Mouse (Mus musculus) limb, embryonic 12.5 days (tissue): ENCODE results near the gene Isoc2a. TPM values are rescaled to one million over a fixed set of nuclear protein-coding genes. Genes with fewer than 3 reads are reported as not detected.

Experiments used
- ATAC-seq: fragments of 200-750 bp; cut with Nextera tagmentation; 2 replicates; pipeline ENCODE4 v1.8.0; 2017; ENCODE audit warnings: low read depth, moderate TSS enrichment; ENCODE audit not compliant: insufficient number of reproducible peaks, insufficient read depth, low FRiP score, low TSS enrichment
- H3K27ac ChIP-seq: fragments of 300-500 bp; sonication (generic); 2 replicates; pipeline ENCODE4 v1.5.1; 2016; ENCODE audit warnings: mild to moderate bottlenecking, moderate library complexity
- H3K27me3 ChIP-seq: fragments of 300-500 bp; sonication (generic); 2 replicates; pipeline ENCODE4 v1.6.1; 2016; ENCODE audit warnings: mild to moderate bottlenecking, moderate library complexity
- H3K36me3 ChIP-seq: fragments of 300-500 bp; sonication (generic); 2 replicates; pipeline ENCODE4 v1.6.1; 2016; ENCODE audit warnings: mild to moderate bottlenecking, moderate library complexity
- H3K4me1 ChIP-seq: fragments of 300-500 bp; sonication (generic); replicated peaks from 2 replicates; pipeline ENCODE4 v1.6.1; 2016
- H3K4me2 ChIP-seq: fragments of 300-500 bp; sonication (generic); 2 replicates; pipeline ENCODE4 v1.6.1; 2016; ENCODE audit warnings: mild to moderate bottlenecking, moderate library complexity
- H3K4me3 ChIP-seq: fragments of 300-500 bp; sonication (generic); replicated peaks from 2 replicates; pipeline ENCODE4 v1.5.1; 2016; ENCODE audit warnings: mild to moderate bottlenecking
- H3K9ac ChIP-seq: fragments of 300-500 bp; sonication (generic); replicated peaks from 2 replicates; pipeline ENCODE4 v1.6.1; 2016; ENCODE audit warnings: mild to moderate bottlenecking, moderate library complexity
- H3K9me3 ChIP-seq: fragments of 300-500 bp; sonication (generic); 2 replicates; pipeline ENCODE4 v1.6.1; 2016; ENCODE audit warnings: mild to moderate bottlenecking, moderate library complexity
- WGBS: fragments of 180-500 bp; shearing (Covaris S2); methylation state at CpG from one replicate; pipeline ENCODE4 v1.1.7; 2016; 5-methylcytosine and 5-hydroxymethylcytosine counted together
- polyA plus RNA-seq: library from polyadenylated mRNA; unstranded; fragments of >200 nt; fragmentation: Nextera tagmentation; extraction: Ambion mirVana; gene quantifications from 2 replicates; pipeline ENCODE4 v1.2.1, GENCODE M21; 2016

Isoc2a gene
- polyA plus RNA-seq, 1 experiment from 2014 or later = 1.3 TPM

- Histone ChIP-seq H3K4me1 (peaks cover 46% of the 10 kb centered on the region), H3K4me2 (no peak overlapping the region), H3K27ac (no peak overlapping the region), H3K27me3 (no peaks in the 10 kb centered on the region), H3K9me3 (no peaks in the 10 kb centered on the region), H3K9ac (no peak overlapping the region), H3K4me3 (no peak overlapping the region), H3K36me3 (peaks cover 47% of the 10 kb centered on the region)
- ATAC-seq = no peak
- 93% methylated on average over 15 of the region's 15 CpGs for WGBS
Observed at GRCm38 (mm10) chr7:4918681-4919080, 41.7 kb downstream of the Isoc2a start.

- 82% methylated on average over 21 of the region's 21 CpGs for WGBS
- no peak overlapping the region for H3K4me3 ChIP-seq
- peaks cover 47% of the 10 kb centered on the region for H3K36me3 ChIP-seq
- H3K27ac ChIP-seq = no peak overlapping the region
- no peak for ATAC-seq
- no peak overlapping the region for H3K4me2 ChIP-seq
- no peaks in the 10 kb centered on the region for H3K27me3 ChIP-seq
- H3K4me1 ChIP-seq = peaks cover 50% of the 10 kb centered on the region
- no peak overlapping the region for H3K9ac ChIP-seq
- H3K9me3 ChIP-seq = no peaks in the 10 kb centered on the region
Observed at GRCm38 (mm10) chr7:4919096-4919495, 42.1 kb downstream of the Isoc2a start.

DNA sequence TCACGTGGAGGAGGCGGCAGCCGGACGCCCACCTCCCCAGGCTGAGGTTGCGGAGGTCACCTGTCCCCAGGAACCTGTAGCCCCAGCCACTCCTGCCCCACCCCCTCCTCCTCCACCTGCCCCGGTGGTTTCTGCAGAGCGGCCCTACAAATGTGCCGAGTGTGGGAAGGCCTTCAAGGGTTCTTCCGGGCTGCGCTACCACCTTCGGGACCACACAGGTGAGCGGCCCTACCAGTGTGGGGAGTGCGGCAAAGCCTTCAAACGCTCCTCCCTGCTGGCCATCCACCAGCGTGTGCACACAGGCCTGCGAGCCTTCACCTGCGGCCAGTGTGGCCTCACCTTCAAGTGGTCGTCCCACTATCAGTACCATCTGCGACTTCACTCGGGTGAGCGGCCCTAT lies 43.0 kb downstream of the Isoc2a start:
- H3K27ac ChIP-seq = no peak overlapping the region
- no peak for ATAC-seq
- H3K4me2 ChIP-seq = no peak overlapping the region
- peak overlapping the region; percentile 23; the same call in 1 of the 2 replicates for H3K9ac ChIP-seq
- H3K36me3 ChIP-seq = peaks cover 47% of the 10 kb centered on the region
- H3K9me3 ChIP-seq = no peaks in the 10 kb centered on the region
- H3K4me1 ChIP-seq = peaks cover 59% of the 10 kb centered on the region
- no peaks in the 10 kb centered on the region for H3K27me3 ChIP-seq
- 89% methylated on average over 21 of the region's 21 CpGs for WGBS
- no peak overlapping the region for H3K4me3 ChIP-seq

DNA sequence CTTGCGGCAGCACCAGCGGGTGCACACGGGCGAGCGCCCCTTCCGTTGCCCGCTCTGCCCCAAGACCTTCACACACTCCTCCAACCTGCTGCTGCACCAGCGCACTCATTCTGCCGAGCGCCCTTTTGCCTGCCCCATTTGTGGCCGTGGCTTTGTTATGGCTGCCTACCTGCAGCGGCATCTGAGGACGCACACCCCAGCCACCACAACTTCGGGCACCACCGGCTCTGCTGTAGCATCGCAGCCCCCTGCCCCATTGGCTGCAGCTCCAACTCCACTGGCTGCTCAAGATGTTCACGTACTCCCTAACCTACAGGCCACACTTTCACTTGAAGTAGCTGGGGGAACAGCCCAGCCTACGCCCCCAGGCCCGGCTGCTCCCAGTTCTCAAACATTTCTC lies 43.5 kb downstream of the Isoc2a start:
- peaks cover 47% of the 10 kb centered on the region for H3K36me3 ChIP-seq
- no peak for ATAC-seq
- 85% methylated on average over 19 of the region's 19 CpGs for WGBS
- no peaks in the 10 kb centered on the region for H3K9me3 ChIP-seq
- H3K4me3 ChIP-seq = no peak overlapping the region
- no peaks in the 10 kb centered on the region for H3K27me3 ChIP-seq
- H3K27ac ChIP-seq = peak overlapping the region; percentile 96
- peak overlapping the region; percentile 23; the same call in 1 of the 2 replicates for H3K9ac ChIP-seq
- H3K4me1 ChIP-seq = peaks cover 64% of the 10 kb centered on the region
- H3K4me2 ChIP-seq = no peak overlapping the region

GRCm38 (mm10) chr7:4920976-4921823 lies 44.2 kb downstream of the Isoc2a start:
- ATAC-seq = no peak
- Histone ChIP-seq H3K27me3 (no peaks in the 10 kb centered on the region), H3K9me3 (no peaks in the 10 kb centered on the region), H3K4me2 (0 out of 2 replicates have a peak overlapping the region, but pooled peaks have one; percentile 1), H3K27ac (peak overlapping the region; percentile 96), H3K36me3 (peaks cover 47% of the 10 kb centered on the region), H3K4me3 (no peak overlapping the region), H3K4me1 (peaks cover 67% of the 10 kb centered on the region), H3K9ac (0 out of 2 replicates have a peak overlapping the region, but pooled peaks have one; percentile 23)
- WGBS = 61% methylated on average over 23 of the region's 23 CpGs

DNA sequence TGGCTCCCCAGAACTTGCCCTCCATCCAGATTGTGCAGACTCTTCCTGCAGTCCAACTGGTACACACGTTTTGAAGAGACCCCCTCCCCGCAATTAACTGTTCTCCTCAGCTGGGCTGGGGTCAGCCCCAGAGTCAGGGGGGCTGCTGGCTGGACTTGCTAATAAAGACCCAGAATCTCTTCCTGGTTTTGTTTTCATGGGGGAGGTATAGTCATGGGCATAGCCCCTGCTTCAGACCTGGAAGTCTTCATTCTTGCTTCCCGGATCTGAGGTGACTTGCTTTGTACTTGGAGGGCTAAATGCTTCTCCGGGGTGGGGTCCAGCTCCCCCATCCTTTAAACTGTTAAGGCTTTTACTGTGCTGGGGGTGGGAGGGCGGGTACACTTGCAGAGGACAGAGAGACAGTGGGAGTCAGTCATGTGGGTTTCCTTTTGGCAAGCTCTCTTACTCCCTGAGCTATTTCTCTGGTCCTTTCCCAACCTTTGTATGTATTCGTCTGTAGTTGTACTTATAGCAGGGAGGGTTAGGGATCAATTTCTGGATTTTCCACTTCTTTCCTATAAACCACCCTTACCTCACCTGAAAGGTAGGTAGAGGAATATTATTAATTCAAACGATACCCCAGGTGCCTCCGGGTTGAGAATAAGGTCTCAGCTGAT lies 45.0 kb downstream of the Isoc2a start, which contains the start of gene Nat14:
Gene Nat14, plus strand, starts transcription at position 205 of the 659 bp plus-strand sequence.
- Histone ChIP-seq H3K27me3 (no peaks in the 10 kb centered on the region), H3K4me3 (peak within 1 kb of the TSS; percentile 35), H3K4me1 (peaks cover 67% of the 10 kb centered on the region), H3K9ac (peak within 1 kb of the TSS; percentile 51), H3K36me3 (peaks cover 47% of the 10 kb centered on the region), H3K27ac (peak within 1 kb of the TSS; percentile 96), H3K9me3 (no peaks in the 10 kb centered on the region), H3K4me2 (peak within 1 kb of the TSS; percentile 72)
- ATAC-seq = no peak
- 33% methylated on average over 8 of the region's 8 CpGs for WGBS

- Histone ChIP-seq H3K9me3 (no peaks in the 10 kb centered on the region), H3K9ac (peak overlapping the region; percentile 51), H3K4me1 (peaks cover 70% of the 10 kb centered on the region), H3K36me3 (peaks cover 42% of the 10 kb centered on the region), H3K4me3 (peak overlapping the region; percentile 35), H3K27me3 (no peaks in the 10 kb centered on the region), H3K4me2 (peak overlapping the region; percentile 72), H3K27ac (peak overlapping the region; percentile 96)
- peak; percentile 6 for ATAC-seq
- under 1% methylated on average over 14 of the region's 14 CpGs for WGBS
Observed at GRCm38 (mm10) chr7:4922508-4922907, 45.6 kb downstream of the Isoc2a start.

- ATAC-seq = peak; percentile 16; the same call in 1 of the 2 replicates
- H3K27ac ChIP-seq = peak overlapping the region; percentile 96
- peaks cover 73% of the 10 kb centered on the region for H3K4me1 ChIP-seq
- H3K36me3 ChIP-seq = peaks cover 37% of the 10 kb centered on the region
- H3K27me3 ChIP-seq = no peaks in the 10 kb centered on the region
- H3K4me2 ChIP-seq = peak overlapping the region; percentile 72
- peak overlapping the region; percentile 51 for H3K9ac ChIP-seq
- H3K4me3 ChIP-seq = peak overlapping the region; percentile 35
- H3K9me3 ChIP-seq = no peaks in the 10 kb centered on the region
- 2% methylated on average over 14 of the region's 14 CpGs for WGBS
Observed at GRCm38 (mm10) chr7:4922931-4923565, 46.1 kb downstream of the Isoc2a start.

DNA sequence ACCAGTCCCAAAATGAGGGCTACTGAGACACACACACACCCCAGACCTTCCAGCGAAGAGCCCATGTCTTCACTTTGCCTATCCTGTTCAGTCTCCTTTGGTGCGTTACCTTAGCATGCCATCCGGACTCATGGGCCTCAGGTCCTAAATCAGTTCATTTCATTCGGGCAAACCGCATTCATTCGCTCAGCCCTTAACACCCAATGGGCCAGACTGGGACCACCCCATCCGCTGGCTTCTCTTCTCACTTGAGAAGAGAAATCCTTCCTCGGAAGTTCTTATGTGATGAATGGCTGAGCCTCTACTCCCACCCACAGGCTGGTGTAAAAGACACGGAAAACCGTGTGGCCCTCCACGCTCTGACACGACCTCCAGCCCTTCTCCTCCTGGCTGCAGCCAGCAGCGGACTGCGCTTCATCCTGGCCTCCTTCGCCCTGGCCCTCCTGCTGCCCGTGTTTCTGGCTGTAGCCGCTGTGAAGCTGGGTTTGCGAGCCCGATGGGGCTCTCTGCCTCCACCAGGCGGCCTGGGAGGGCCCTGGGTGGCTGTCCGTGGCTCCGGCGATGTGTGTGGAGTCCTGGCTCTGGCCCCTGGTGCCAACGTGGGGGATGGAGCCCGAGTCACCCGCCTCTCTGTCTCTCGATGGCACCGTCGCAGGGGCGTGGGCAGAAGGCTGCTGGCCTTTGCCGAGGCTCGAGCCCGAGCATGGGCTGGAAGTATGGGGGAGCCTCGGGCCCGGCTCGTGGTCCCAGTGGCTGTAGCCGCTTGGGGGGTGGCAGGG lies 46.8 kb downstream of the Isoc2a start:
- no peaks in the 10 kb centered on the region for H3K9me3 ChIP-seq
- H3K9ac ChIP-seq = peak overlapping the region; percentile 51
- H3K4me3 ChIP-seq = peak overlapping the region; percentile 35
- peaks cover 73% of the 10 kb centered on the region for H3K4me1 ChIP-seq
- H3K27me3 ChIP-seq = no peaks in the 10 kb centered on the region
- H3K36me3 ChIP-seq = peaks cover 30% of the 10 kb centered on the region
- WGBS = 2% methylated on average over 37 of the region's 37 CpGs
- peak overlapping the region; percentile 72 for H3K4me2 ChIP-seq
- no peak; the same call in 1 of the 2 replicates for ATAC-seq
- H3K27ac ChIP-seq = peak overlapping the region; percentile 96

- no peak for ATAC-seq
- Histone ChIP-seq H3K27me3 (no peaks in the 10 kb centered on the region), H3K36me3 (peaks cover 23% of the 10 kb centered on the region), H3K9me3 (no peaks in the 10 kb centered on the region), H3K9ac (peak overlapping the region; percentile 51; the same call in 1 of the 2 replicates), H3K4me3 (peak overlapping the region; percentile 35; the same call in 1 of the 2 replicates), H3K27ac (peak overlapping the region; percentile 96), H3K4me2 (peak overlapping the region; percentile 72), H3K4me1 (peaks cover 73% of the 10 kb centered on the region)
- WGBS = 2% methylated on average over 4 of the region's 4 CpGs
Observed at GRCm38 (mm10) chr7:4924483-4924882, 47.5 kb downstream of the Isoc2a start.
